Mouse (Mus musculus) brain, embryonic 18.5 days (tissue): ENCODE results near the gene Pias4.
A peak's percentile ranks its signal among the peaks of the same experiment; 100 is the strongest.
"Not testable (repeated sequence)": the region's sequence is repeated elsewhere in the genome, so short reads cannot be mapped to it uniquely, and the experiment has no call there.

Experiments used
- DNase-seq: peaks from one replicate; pipeline ENCODE4 v3.0.0-alpha.2; 2012; ENCODE audit warnings: low read depth, low spot score

Pias4 gene

DNA sequence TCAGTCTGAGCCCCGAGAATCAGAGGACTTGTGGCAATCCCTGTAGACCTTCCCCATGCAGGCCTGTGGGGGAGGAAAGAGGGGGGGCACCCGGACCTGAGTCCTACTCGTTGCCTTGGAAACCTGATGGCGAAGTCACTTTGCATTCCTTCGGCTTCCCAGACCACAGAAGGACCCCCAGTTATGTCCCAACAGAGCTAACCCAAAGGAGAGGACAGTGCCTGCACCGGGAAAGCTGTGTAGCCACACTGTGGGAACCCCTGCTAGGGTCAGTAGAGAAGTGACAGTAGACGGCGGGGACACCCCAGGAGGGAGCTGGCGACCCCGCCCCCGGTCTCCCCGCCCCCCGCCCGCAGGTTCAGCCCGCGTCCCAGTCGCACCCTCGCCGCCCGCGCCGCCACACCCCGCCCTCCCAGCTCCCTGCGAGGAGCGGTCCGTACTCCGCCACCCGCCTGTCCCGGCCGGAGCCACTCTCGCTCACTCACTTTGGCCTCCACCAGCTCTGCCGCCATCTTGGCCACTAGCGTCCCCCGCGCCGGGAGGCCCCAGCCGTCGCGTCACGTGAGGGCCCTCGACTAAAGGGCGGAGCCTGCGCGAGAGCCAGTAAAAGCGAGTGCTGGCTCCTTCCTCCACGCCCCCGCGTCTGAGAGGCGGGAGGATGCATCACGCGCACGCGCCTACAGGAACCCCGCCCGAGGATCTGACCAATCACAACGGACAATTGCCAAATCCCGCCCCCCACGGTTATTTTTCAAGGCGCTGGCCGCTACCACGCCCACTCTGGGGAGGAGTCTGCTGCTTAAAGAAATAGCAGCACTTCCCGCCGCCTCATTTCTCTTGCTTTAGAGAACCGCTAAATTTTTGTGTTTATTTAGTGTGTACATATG is at the start of gene Pias4:
Gene Pias4, minus strand, starts transcription at position 724 of the 887 bp plus-strand sequence.
- DNase-seq, result peak; percentile 99

DNA sequence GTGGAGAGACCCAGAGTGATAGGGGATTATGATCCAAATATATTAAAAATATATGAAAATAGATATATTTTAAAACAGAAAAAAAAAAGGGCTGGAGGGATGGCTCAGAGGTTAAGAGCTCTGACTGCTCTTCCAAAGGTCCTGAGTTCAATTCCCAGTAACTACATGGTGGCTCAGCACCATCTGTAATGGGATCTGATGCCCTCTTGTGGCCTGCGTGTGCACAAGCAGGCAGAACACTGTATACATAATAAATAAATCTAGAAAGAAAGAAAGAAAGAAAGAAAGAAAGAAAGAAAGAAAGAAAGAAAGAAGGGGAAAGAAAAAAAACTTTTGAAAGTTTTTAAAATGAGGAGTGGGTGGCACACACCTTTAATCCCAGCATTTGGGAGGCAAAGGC is 49.5 kb upstream of the Pias4 start:
- DNase-seq, result not testable (repeated sequence)

GRCm38 (mm10) chr10:81216810-81217209 is 49.1 kb upstream of the Pias4 start:
- no peak for DNase-seq

DNA sequence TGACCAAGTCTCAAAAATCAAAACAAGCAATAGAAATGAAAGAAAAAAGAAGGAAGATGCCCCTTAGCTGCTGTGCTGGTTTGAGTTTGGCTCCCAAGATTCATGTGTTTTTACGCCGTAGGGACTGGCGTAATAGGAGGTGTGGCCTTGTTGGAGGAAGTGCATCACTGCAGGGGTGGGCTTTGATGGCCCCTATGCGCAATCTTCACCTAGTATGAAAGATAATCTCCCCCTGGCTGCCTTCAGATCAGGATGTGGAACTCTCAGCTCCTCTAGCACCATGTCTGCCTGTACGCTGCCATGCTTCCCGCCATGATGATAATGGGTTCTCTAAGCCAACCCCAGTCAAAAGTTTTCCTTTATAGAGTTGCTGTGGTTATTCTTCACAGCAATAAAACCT is 48.5 kb upstream of the Pias4 start:
- DNase-seq, result no peak

- no peak for DNase-seq
Measured at GRCm38 (mm10) chr10:81210154-81210553, 42.4 kb upstream of the Pias4 start.

DNA sequence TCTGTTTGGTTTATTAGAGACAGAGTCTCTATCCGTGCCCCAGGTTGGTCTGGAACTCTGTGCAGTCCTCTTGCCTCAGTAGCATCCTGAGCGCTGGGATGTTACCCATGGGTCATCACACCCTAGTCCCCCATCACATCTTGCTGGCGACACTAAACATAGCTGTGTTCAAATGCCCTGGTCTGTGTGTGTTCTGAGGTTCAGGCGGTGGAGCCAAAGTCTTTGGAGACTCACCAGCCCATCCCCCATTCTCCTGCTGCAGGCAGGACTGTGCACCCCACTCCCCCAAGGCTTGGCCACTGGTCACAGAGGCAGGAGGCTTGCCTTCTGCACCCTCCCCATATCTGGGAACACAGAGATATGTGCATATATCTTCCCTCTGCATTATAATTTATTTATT is 36.4 kb upstream of the Pias4 start:
- no peak for DNase-seq

GRCm38 (mm10) chr10:81202978-81203720 is 35.4 kb upstream of the Pias4 start:
- no peak for DNase-seq

- DNase-seq, result no peak
Measured at GRCm38 (mm10) chr10:81201807-81202758, 34.4 kb upstream of the Pias4 start, which contains the start of gene Nmrk2. Gene Nmrk2 (minus strand): TSS chr10:81202051.

- DNase-seq, result no peak
Measured at GRCm38 (mm10) chr10:81200605-81201287, 33.0 kb upstream of the Pias4 start.

- DNase-seq, result no peak
Measured at GRCm38 (mm10) chr10:81200141-81200540, 32.4 kb upstream of the Pias4 start.

DNA sequence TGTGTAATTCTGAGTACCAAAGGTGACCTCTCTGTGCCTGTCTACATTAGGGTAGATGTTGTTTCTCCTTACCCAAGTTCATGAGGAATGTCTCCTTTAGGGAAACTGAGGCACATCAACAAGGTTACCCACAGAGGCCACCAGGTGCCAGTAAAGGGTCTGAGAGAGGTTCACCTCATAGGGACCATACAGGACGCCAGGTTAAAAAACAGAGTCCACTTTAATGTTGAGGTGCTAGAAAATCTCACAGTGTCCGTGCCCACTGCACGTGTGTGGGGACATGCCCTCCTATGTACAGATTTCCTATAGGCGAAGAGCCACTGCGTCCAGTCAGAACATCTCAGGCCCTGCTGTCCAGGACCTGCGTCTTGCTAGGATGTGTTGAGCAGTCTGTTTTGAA is 31.3 kb upstream of the Pias4 start:
- no peak for DNase-seq

DNA sequence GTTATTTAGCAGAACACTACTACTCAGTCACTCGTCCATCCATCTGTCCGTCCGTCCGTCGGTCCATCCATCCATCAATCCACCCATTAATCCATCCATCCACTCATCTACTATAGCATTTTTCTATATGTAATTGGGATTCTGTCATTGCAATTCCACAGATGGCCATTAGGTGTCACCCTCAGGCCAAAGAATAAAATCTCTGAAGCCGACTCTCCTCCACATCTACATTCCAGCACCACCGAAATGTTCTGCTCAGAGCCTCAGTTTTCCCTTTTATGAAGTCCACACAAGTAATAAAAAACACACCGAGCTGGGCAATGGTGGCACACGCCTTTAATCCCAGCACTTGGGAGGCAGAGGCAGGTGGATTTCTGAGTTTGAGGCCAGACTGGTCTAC is 30.5 kb upstream of the Pias4 start:
- no peak for DNase-seq

GRCm38 (mm10) chr10:81197305-81197704 is 29.6 kb upstream of the Pias4 start:
- DNase-seq, result no peak

DNA sequence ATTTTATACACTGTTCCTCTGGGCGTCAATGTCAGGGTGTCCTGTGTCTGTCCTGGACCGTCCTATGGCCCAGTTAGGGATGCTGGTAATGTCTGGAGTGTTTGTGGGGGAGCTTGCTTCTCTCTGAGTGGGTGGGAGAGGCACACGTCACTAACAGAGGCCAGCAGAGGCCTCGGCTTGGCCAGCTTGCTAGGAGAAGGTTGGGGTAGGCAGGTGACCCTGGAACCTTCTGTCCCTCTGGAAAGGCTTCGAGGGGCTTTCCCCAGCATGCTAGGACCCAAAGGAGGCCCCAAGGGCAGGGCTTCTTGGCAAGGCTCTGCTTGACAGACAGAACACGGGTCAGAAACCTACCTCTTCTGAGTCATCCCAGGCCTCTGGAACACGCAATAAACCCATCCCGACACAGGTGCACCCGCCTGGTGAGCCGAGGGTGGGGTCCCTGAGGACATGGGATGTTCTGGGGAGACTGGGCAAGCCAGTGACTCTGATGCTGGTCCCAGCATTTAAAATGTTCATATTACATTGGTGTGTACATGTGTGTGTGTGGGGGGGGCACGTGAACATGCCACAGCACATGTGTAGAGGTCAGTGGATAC is 28.8 kb upstream of the Pias4 start:
- DNase-seq, result no peak

- DNase-seq, result no peak
Measured at GRCm38 (mm10) chr10:81195300-81195699, 27.6 kb upstream of the Pias4 start.

- DNase-seq, result no peak
Measured at GRCm38 (mm10) chr10:81193991-81194774, 26.5 kb upstream of the Pias4 start.

- no peak for DNase-seq
Measured at GRCm38 (mm10) chr10:81192968-81193501, 25.3 kb upstream of the Pias4 start.

DNA sequence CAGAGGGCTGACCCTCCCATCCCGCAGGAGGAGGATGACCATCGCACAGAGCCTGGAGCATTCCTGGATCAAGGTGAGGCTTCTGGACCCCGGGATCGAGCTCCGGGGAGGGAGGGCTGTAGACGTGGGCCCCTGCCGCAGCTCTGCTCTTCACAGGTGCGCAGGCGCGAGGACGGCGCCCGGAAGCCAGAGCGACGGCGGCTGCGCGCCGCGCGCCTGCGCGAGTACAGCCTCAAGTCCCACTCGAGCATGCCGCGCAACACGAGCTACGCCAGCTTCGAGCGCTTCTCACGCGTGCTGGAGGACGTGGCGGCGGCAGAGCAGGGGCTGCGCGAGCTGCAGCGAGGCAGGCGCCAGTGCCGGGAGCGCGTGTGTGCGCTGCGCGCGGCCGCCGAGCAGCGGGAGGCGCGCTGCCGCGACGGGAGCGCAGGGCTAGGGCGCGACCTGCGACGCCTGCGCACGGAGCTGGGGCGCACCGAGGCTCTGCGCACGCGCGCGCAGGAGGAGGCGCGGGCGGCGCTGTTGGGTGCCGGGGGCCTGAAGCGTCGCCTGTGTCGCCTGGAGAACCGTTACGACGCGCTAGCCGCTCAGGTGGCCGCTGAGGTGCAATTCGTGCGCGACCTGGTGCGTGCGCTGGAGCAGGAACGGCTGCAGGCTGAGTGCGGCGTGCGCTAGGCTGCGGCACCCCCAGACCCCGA is 24.7 kb upstream of the Pias4 start:
- no peak for DNase-seq
